Mouse (Mus musculus) forebrain, embryonic 13.5 days (tissue): ENCODE results near the gene Rps27l. TPM values are rescaled to one million over a fixed set of nuclear protein-coding genes. Genes with fewer than 3 reads are reported as not detected.

Source experiments
- ATAC-seq: fragments of 200-750 bp; cut with Nextera tagmentation; 2 replicates; pipeline ENCODE4 v1.8.0; 2017
- H3K27ac ChIP-seq: fragments of 300-500 bp; sonication (generic); 2 replicates; pipeline ENCODE4 v1.5.1; 2015; ENCODE audit warnings: inconsistent platforms, mild to moderate bottlenecking, moderate library complexity
- H3K27me3 ChIP-seq: fragments of 300-500 bp; sonication (generic); 2 replicates; pipeline ENCODE4 v1.6.1; 2015; ENCODE audit warnings: mild to moderate bottlenecking, inconsistent platforms
- H3K36me3 ChIP-seq: fragments of 300-500 bp; sonication (generic); 2 replicates; pipeline ENCODE4 v1.6.1; 2015; ENCODE audit warnings: mild to moderate bottlenecking, inconsistent platforms; ENCODE audit not compliant: poor library complexity, severe bottlenecking
- H3K4me1 ChIP-seq: fragments of 300-500 bp; sonication (generic); 2 replicates; pipeline ENCODE4 v1.6.1; 2015; ENCODE audit warnings: inconsistent platforms
- H3K4me2 ChIP-seq: fragments of 300-500 bp; sonication (generic); 2 replicates; pipeline ENCODE4 v1.6.1; 2015; ENCODE audit warnings: inconsistent platforms, mild to moderate bottlenecking, moderate library complexity
- H3K4me3 ChIP-seq: fragments of 300-500 bp; sonication (generic); 2 replicates; pipeline ENCODE4 v1.5.1; 2015; ENCODE audit warnings: mild to moderate bottlenecking, inconsistent platforms
- H3K9ac ChIP-seq: fragments of 300-500 bp; sonication (generic); 2 replicates; pipeline ENCODE4 v1.6.1; 2015; ENCODE audit warnings: mild to moderate bottlenecking, inconsistent platforms
- H3K9me3 ChIP-seq: fragments of 300-500 bp; sonication (generic); replicated peaks from 2 replicates; pipeline ENCODE4 v1.6.1; 2016; ENCODE audit warnings: inconsistent platforms
- WGBS: fragments of 180-500 bp; shearing (Covaris S2); methylation state at CpG from one replicate; pipeline ENCODE4 v1.1.7; 2015; 5-methylcytosine and 5-hydroxymethylcytosine counted together
- polyA plus RNA-seq: library from polyadenylated mRNA; unstranded; fragments of >200 nt; fragmentation: Nextera tagmentation; extraction: Ambion mirVana; gene quantifications from 2 replicates; pipeline ENCODE4 v1.2.1, GENCODE M21; 2015

Rps27l gene
- polyA plus RNA-seq, 1 experiment from 2014 or later, result 585 TPM

GRCm38 (mm10) chr9:66961478-66961877, 15.6 kb downstream of the Rps27l start:
- Histone ChIP-seq H3K9me3 (no peaks in the 10 kb centered on the region), H3K4me3 (no peak overlapping the region), H3K27ac (no peak overlapping the region), H3K9ac (no peak overlapping the region), H3K36me3 (no peaks in the 10 kb centered on the region), H3K4me2 (no peak overlapping the region), H3K4me1 (no peaks in the 10 kb centered on the region), H3K27me3 (no peaks in the 10 kb centered on the region)
- ATAC-seq, result no peak
- 56% methylated on average over 2 of the region's 3 CpGs for WGBS

GRCm38 (mm10) chr9:66967492-66967891, 21.6 kb downstream of the Rps27l start:
- 93% methylated on average over 8 of the region's 8 CpGs for WGBS
- H3K4me3 ChIP-seq, result no peak overlapping the region
- no peaks in the 10 kb centered on the region for H3K4me1 ChIP-seq
- no peak overlapping the region for H3K4me2 ChIP-seq
- H3K27ac ChIP-seq, result no peak overlapping the region
- no peak for ATAC-seq
- peaks cover 16% of the 10 kb centered on the region for H3K36me3 ChIP-seq
- H3K9me3 ChIP-seq, result no peaks in the 10 kb centered on the region
- no peak overlapping the region for H3K9ac ChIP-seq
- no peaks in the 10 kb centered on the region for H3K27me3 ChIP-seq

- no peak overlapping the region for H3K27ac ChIP-seq
- H3K4me3 ChIP-seq, result no peak overlapping the region
- no peak overlapping the region for H3K9ac ChIP-seq
- H3K9me3 ChIP-seq, result no peaks in the 10 kb centered on the region
- H3K27me3 ChIP-seq, result no peaks in the 10 kb centered on the region
- peaks cover 16% of the 10 kb centered on the region for H3K36me3 ChIP-seq
- no peak for ATAC-seq
- H3K4me1 ChIP-seq, result peaks cover 9% of the 10 kb centered on the region; the same call in 1 of the 2 replicates
- no peak overlapping the region for H3K4me2 ChIP-seq
- WGBS, result 84% methylated on average over 8 of the region's 8 CpGs
These were observed 25.2 kb downstream of the Rps27l start for GRCm38 (mm10) chr9:66971116-66971515.

- Histone ChIP-seq H3K4me2 (peak overlapping the region; percentile 71), H3K27me3 (no peaks in the 10 kb centered on the region), H3K36me3 (peaks cover 8% of the 10 kb centered on the region), H3K27ac (peak overlapping the region; percentile 87), H3K4me3 (peak overlapping the region; percentile 90), H3K4me1 (peaks cover 9% of the 10 kb centered on the region; the same call in 1 of the 2 replicates), H3K9ac (peak overlapping the region; percentile 82), H3K9me3 (no peaks in the 10 kb centered on the region)
- peak; percentile 75 for ATAC-seq
- under 1% methylated on average over 37 of the region's 41 CpGs for WGBS
These were observed 28.9 kb downstream of the Rps27l start for GRCm38 (mm10) chr9:66974721-66975225.

- Histone ChIP-seq H3K27me3 (no peaks in the 10 kb centered on the region), H3K4me3 (peak within 1 kb of the TSS; percentile 90), H3K27ac (peak within 1 kb of the TSS; percentile 87), H3K9ac (peak within 1 kb of the TSS; percentile 82), H3K4me1 (peaks cover 9% of the 10 kb centered on the region; the same call in 1 of the 2 replicates), H3K9me3 (no peaks in the 10 kb centered on the region), H3K36me3 (peaks cover 4% of the 10 kb centered on the region), H3K4me2 (peak within 1 kb of the TSS; percentile 71)
- ATAC-seq, result peak; percentile 98
- WGBS, result 1% methylated on average over 17 of the region's 32 CpGs
These were observed 29.4 kb downstream of the Rps27l start, which contains the start of gene Lactb for GRCm38 (mm10) chr9:66975239-66975645. TSS of gene Lactb (minus strand) at chr9:66975484.

- Histone ChIP-seq H3K4me2 (no peak overlapping the region), H3K27ac (no peak overlapping the region), H3K27me3 (no peaks in the 10 kb centered on the region), H3K4me3 (no peak overlapping the region), H3K36me3 (no peaks in the 10 kb centered on the region), H3K9ac (no peak overlapping the region), H3K4me1 (peaks cover 9% of the 10 kb centered on the region; the same call in 1 of the 2 replicates), H3K9me3 (no peaks in the 10 kb centered on the region)
- 87% methylated on average over 5 of the region's 5 CpGs for WGBS
- ATAC-seq, result no peak
These were observed 31.2 kb downstream of the Rps27l start for GRCm38 (mm10) chr9:66977121-66977520.

- no peaks in the 10 kb centered on the region for H3K9me3 ChIP-seq
- no peak overlapping the region for H3K27ac ChIP-seq
- peaks cover 9% of the 10 kb centered on the region; the same call in 1 of the 2 replicates for H3K4me1 ChIP-seq
- no peak for ATAC-seq
- WGBS, result 96% methylated on average over 1 of the region's 1 CpGs
- H3K36me3 ChIP-seq, result no peaks in the 10 kb centered on the region
- H3K9ac ChIP-seq, result no peak overlapping the region
- no peaks in the 10 kb centered on the region for H3K27me3 ChIP-seq
- no peak overlapping the region for H3K4me2 ChIP-seq
- H3K4me3 ChIP-seq, result no peak overlapping the region
These were observed 32.1 kb downstream of the Rps27l start for GRCm38 (mm10) chr9:66977982-66978381.

- no peak for ATAC-seq
- no peak overlapping the region for H3K4me3 ChIP-seq
- WGBS, result 83% methylated on average over 1 of the region's 1 CpGs
These were observed 32.6 kb downstream of the Rps27l start for GRCm38 (mm10) chr9:66978468-66978867.

GRCm38 (mm10) chr9:66980458-66980857, 34.6 kb downstream of the Rps27l start:
- ATAC-seq, result 0 out of 2 replicates have a peak, but pooled peaks have one; percentile 36
- no peak overlapping the region for H3K4me2 ChIP-seq
- H3K27ac ChIP-seq, result no peak overlapping the region
- no peak overlapping the region for H3K9ac ChIP-seq
- H3K9me3 ChIP-seq, result no peaks in the 10 kb centered on the region
- H3K36me3 ChIP-seq, result no peaks in the 10 kb centered on the region
- 9% methylated on average over 5 of the region's 5 CpGs for WGBS
- peaks cover 5% of the 10 kb centered on the region; the same call in 1 of the 2 replicates for H3K4me1 ChIP-seq
- H3K27me3 ChIP-seq, result no peaks in the 10 kb centered on the region
- no peak overlapping the region for H3K4me3 ChIP-seq

More at GRCm38 (mm10) chr9:66978468-66978867, 32.6 kb downstream of the Rps27l start:
- H3K27me3 ChIP-seq, result no peaks in the 10 kb centered on the region
- no peak overlapping the region for H3K27ac ChIP-seq
- peaks cover 9% of the 10 kb centered on the region; the same call in 1 of the 2 replicates for H3K4me1 ChIP-seq
- no peaks in the 10 kb centered on the region for H3K9me3 ChIP-seq
- H3K36me3 ChIP-seq, result no peaks in the 10 kb centered on the region
- no peak overlapping the region for H3K9ac ChIP-seq
- H3K4me2 ChIP-seq, result no peak overlapping the region

- H3K4me3 ChIP-seq, result no peak overlapping the region
- H3K27ac ChIP-seq, result no peak overlapping the region
- no peaks in the 10 kb centered on the region for H3K27me3 ChIP-seq
- no peak overlapping the region for H3K4me2 ChIP-seq
- no peaks in the 10 kb centered on the region for H3K4me1 ChIP-seq
- no peaks in the 10 kb centered on the region for H3K36me3 ChIP-seq
- H3K9ac ChIP-seq, result no peak overlapping the region
- no peak for ATAC-seq
- WGBS, result 78% methylated on average over 7 of the region's 7 CpGs
- H3K9me3 ChIP-seq, result no peaks in the 10 kb centered on the region
These were observed 36.2 kb downstream of the Rps27l start for GRCm38 (mm10) chr9:66982085-66982484.

GRCm38 (mm10) chr9:66985377-66985776, 39.5 kb downstream of the Rps27l start:
- H3K27me3 ChIP-seq, result no peaks in the 10 kb centered on the region
- H3K4me3 ChIP-seq, result no peak overlapping the region
- H3K4me2 ChIP-seq, result no peak overlapping the region
- H3K27ac ChIP-seq, result no peak overlapping the region
- H3K4me1 ChIP-seq, result no peaks in the 10 kb centered on the region
- 89% methylated on average over 7 of the region's 7 CpGs for WGBS
- ATAC-seq, result no peak
- no peaks in the 10 kb centered on the region for H3K9me3 ChIP-seq
- no peak overlapping the region for H3K9ac ChIP-seq
- H3K36me3 ChIP-seq, result no peaks in the 10 kb centered on the region

GRCm38 (mm10) chr9:66988198-66988887, 42.5 kb downstream of the Rps27l start:
- H3K9me3 ChIP-seq, result no peaks in the 10 kb centered on the region
- H3K27ac ChIP-seq, result no peak overlapping the region
- H3K4me3 ChIP-seq, result no peak overlapping the region
- no peaks in the 10 kb centered on the region for H3K4me1 ChIP-seq
- H3K36me3 ChIP-seq, result no peaks in the 10 kb centered on the region
- no peak for ATAC-seq
- H3K4me2 ChIP-seq, result no peak overlapping the region
- WGBS, result 59% methylated on average over 11 of the region's 11 CpGs
- no peaks in the 10 kb centered on the region for H3K27me3 ChIP-seq
- no peak overlapping the region for H3K9ac ChIP-seq
